Mouse (Mus musculus) monocyte, adult 5-6 weeks (primary cell): Measurements from ENCODE around the gene Fam133b. TPM values are rescaled to one million over a fixed set of nuclear protein-coding genes. Genes with fewer than 3 reads are reported as not detected.
"Not testable (repeated sequence)": the region's sequence is repeated elsewhere in the genome, so short reads cannot be mapped to it uniquely, and the experiment has no call there.

Experiments used
- ATAC-seq: fragments of 153-309, 156-312 bp; replicated peaks from 2 replicates; pipeline ENCODE4 v1.8.0; 2017; ENCODE audit warnings: mild to moderate bottlenecking; ENCODE audit not compliant: low TSS enrichment, insufficient number of reproducible peaks, severe bottlenecking, poor library complexity, low FRiP score
- total RNA-seq: library from RNA; stranded (forward); fragments of 200-1000, 200-491, 200-594 nt; gene quantifications from 3 replicates; pipeline ENCODE4 v1.2.3, GENCODE M21; 2017

Fam133b gene
- total RNA-seq, 1 experiment from 2014 or later, result 76.0 TPM

DNA sequence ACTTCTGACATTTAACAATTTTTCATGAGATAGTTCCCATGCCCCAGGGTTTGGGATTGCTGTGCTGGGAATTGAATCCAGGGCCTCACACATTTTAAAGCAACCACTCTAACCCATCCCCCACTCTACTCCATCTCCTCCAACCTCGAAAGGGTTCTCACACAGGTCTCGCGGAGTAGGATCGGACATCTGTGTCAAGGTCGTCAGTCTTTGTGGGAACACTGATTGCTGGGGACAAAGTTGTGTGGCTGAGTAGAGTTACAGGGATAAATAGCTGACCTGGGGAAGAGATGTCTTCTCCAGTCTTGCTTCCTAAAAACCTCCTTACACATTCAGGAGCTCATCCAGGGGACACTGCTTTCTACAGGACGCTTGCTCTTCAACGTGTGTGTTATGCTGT is 35.4 kb downstream of the Fam133b start:
- no peak for ATAC-seq

DNA sequence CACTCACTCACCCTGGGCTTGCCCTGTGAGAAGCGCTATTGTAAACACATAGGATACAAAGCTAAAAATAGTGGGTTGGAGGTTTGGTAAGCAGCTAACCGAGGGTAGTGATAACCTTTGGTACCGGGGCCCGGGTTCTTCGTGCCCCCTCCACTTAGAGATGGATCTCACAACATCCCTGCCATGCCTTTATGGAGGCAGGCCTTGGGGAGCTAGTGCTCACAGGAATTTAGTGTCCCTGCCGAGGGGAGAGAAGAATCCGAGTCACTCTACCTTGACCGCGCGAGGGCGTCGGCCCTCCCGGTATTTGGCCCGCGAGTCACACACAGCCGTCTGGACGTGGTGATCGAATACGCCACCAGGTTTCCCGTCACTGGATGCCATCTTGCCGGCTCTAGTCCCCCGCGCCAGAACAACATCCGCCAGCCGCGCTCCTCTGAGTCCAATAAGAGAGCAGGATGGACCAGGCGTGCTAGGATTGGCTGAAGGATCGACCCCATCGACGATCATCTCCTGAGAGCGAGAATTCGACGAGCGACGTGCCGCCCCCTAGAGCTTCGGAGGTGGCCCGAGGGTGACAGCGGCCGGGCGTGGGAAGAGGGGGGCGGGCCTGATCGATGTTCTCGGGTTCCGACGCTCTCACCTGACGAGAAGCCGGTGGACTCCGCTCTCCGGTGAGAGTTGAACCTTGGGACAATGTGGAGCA is 52.2 kb downstream of the Fam133b start, which contains the start of gene Pex1:
TSS of gene Pex1 (plus strand) at position 374 of the 706 bp plus-strand sequence.
- ATAC-seq, result peak; percentile 96

DNA sequence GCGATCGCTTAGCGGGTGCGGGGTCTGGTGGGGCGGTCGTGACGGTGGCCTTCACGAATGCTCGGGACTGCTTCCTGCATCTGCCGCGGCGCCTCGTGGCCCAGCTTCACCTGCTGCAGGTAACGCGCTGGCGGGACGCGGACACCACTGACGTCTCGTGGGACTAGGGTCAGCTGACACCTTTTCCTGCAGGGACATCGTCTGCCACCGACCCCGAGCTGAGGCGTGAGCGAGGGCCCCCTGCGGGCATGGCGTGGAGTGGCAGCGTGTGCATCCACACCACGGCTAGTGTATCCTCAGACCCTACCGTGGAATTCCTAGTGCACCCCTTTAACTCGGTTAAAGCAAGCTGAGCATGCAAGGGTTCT is 52.8 kb downstream of the Fam133b start, which contains the start of gene Rbm48:
TSS of gene Rbm48 (minus strand) at position 187 of the 368 bp plus-strand sequence.
- ATAC-seq, result peak; percentile 71

DNA sequence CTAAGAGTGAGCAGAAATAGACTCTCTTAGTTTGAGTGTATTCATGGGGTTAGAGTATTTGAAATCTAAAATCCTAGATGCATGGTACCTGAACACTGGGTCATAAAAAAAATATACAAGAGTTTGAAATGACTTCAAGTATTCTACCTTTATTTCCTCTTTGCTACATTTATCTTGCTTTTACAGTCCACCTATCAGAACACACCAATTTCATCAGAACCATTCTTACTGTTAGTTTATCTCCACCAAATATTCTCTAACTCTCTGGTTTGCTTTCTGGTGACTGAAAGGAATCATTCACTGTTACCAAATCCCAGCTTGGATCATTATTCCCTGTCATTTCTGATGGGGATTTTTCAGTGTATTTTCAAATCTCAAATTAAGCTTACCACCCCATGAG is 53.5 kb downstream of the Fam133b start:
- no peak for ATAC-seq

DNA sequence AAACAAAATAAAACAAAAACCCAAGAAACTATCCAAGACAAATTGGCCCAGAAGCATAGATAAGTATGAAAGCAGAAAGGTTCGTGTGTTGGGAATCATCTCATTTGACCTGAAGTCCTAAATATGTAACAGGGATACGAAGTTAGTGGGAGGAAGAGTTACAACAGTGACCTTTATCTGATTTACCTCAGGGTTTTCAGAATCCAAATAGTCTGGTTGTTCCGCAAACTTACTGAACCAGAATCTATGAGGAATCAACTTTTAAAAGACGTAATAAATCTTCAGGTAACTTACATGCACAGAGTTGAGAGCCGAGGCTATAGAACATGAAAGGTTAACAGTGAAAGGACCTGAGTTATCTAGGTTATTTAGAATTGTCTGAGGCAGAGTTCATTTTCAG is 55.1 kb downstream of the Fam133b start:
- ATAC-seq, result no peak

DNA sequence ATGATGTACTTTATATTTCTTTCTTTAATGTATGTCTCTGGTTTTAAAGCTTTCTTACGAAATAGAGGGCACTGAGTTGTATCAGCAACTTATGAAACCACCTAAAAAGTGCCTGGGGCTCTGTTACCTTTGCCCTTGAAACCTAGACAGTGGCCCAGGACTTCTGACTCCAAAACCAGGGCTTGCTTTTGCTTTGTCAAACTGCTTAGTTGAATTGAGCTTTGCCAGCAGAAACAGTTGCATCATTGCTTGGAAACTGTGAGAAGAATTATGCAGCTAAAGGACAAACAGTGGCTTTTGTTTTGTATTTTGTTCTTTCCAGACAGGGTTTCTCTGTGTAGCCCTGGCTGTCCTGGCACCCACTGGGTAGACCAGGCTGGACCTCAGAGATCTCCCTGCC is 56.7 kb downstream of the Fam133b start:
- ATAC-seq, result no peak

DNA sequence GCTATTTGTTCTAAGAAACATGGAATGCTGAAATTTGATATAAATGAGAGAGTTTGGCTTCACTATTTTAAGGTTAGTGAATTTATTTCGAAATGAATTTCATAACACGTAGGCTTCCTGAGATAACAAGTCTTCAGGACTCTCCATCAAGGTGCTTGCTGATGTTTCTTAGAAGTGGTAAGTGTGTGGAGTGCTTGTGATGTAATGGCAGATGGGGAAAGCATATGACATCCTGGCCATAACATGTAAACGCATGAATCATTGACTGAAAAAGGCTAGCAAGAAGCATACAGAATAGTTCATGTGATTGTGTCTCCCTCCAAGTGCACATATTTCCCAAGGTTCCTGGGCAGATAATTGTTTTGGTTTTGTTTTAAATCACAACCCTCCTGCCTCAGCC is 57.2 kb downstream of the Fam133b start:
- ATAC-seq, result no peak

DNA sequence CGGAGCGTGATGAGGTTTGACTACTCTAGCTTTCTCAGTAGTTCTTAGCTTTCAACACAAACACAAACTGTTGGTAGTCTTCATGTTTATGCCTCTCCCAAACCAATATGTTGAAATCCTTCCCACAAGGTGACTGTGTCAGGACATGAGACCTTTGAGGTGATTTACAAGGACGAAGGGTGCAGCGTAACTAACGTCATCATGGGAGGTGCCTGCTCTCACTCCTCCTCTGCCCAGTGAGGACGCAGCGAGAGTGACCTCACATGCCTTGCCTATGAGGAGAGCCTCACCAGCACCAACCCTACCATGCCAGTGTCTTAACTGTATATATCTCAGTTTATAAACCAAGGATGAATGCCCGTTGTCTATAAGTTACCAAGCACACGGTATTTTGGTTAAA is 63.5 kb downstream of the Fam133b start:
- ATAC-seq, result no peak

DNA sequence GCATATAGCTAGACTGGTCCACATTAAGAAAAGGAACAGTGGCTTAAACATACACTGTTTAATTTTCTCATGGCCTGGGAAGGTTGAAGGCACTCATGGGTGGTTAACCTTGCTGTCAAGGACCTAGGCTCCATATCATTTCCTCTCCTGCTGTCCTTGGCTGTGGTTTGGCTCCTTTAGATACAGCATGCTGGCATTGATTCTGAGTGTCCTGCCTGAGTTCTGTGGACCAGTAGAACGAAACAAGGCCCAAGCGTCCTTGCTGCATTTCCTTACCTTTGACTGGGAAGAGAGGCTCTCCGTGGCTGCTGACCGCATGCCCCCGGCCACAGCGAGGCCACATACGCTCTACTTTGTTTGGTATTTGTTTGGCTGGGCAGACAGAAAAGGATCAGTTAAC is 65.6 kb downstream of the Fam133b start:
- 0 out of 2 replicates have a peak, but pooled peaks have one; percentile 40 for ATAC-seq

DNA sequence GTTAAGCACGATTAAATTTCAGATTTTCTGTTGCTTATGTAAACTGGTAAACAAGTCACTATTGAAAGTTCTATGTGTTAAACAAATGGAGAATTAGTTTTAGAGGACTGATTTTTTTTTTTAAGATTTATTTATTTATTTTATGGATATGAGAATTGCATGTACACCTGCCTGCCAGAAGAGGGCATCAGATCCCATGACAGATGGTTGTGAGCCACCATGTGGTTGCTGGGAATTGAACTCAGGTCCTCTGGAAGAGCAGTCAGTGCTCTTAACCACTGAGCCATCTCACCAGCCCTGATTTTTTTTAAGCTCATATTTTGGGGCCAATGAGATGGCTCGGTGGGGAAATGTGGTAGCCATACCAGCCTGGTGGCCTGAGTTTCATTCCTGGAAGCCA is 68.2 kb downstream of the Fam133b start:
- ATAC-seq, result not testable (repeated sequence)

Other genes starting within 250 kb of the Fam133b start
- gene Cdk6, start 202.3 kb upstream of the Fam133b start, total RNA-seq, result 9.9 to 16.1 TPM (median 11.5 TPM) in 3 replicates
- gene 1700109H08Rik, start 27.7 kb downstream of the Fam133b start, total RNA-seq, result 12.4 to 25.7 TPM (median 14.7 TPM) in 3 replicates
- 11.5 to 35.7 TPM (median 17.7 TPM) in 3 replicates for gene Pex1, start 52.2 kb downstream of the Fam133b start, total RNA-seq
- 56.4 to 61.2 TPM (median 57.4 TPM) in 3 replicates for gene Rbm48, start 52.8 kb downstream of the Fam133b start, total RNA-seq
- not detected in 3 replicates for gene Tmbim7, start 107.3 kb downstream of the Fam133b start, total RNA-seq
- 87.9 to 138 TPM (median 109 TPM) in 3 replicates for gene Gatad1, start 113.4 kb downstream of the Fam133b start, total RNA-seq